Mouse (Mus musculus) liver, adult 2 months (tissue): Measurements from ENCODE around the gene Myo1a.

Experiments used
- CTCF ChIP-seq: fragments of 200-500 bp; IDR thresholded peaks from 2 replicates; pipeline ENCODE4 v1.5.1; 2011; ENCODE audit warnings: low read depth, low read length, control low read depth
- POLR2A ChIP-seq: fragments of 200-500 bp; IDR thresholded peaks from 2 replicates; pipeline ENCODE4 v1.6.1; 2011; ENCODE audit warnings: low read length, control low read depth; ENCODE audit not compliant: insufficient read depth; ENCODE audit errors: extremely low read depth

DNA sequence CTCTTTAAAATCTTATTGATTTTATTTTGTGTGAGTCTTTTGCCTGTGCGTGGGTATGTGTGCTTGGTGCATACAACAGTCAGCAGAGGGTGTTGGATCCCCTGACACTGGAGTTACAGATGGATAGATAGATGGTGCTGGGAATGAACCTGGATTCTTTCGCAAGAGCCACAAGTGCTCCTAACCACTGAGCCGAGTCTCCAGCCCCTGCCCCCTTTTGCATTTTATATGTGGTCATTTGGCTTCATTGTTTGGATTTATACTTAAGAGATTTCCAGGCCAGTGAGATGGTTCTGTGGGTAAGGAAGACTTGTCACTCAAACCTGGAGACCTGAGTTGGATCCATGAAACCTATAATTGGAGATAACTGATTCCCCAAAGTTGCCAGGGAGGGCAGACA, 25.1 kb upstream of the Myo1a start:
- TF ChIP-seq POLR2A (no peak), CTCF (no peak)
